Mouse (Mus musculus) forebrain, embryonic 13.5 days (tissue): ENCODE data around the gene Sema3a. TPM values are rescaled to one million over a fixed set of nuclear protein-coding genes. Genes with fewer than 3 reads are reported as not detected.
"Not testable (repeated sequence)": the region's sequence is repeated elsewhere in the genome, so short reads cannot be mapped to it uniquely, and the experiment has no call there.

Experiments
- ATAC-seq: fragments of 200-750 bp; cut with Nextera tagmentation; 2 replicates; pipeline ENCODE4 v1.8.0; 2017
- H3K27ac ChIP-seq: fragments of 300-500 bp; sonication (generic); 2 replicates; pipeline ENCODE4 v1.5.1; 2015; ENCODE audit warnings: inconsistent platforms, mild to moderate bottlenecking, moderate library complexity
- H3K27me3 ChIP-seq: fragments of 300-500 bp; sonication (generic); 2 replicates; pipeline ENCODE4 v1.6.1; 2015; ENCODE audit warnings: mild to moderate bottlenecking, inconsistent platforms
- H3K36me3 ChIP-seq: fragments of 300-500 bp; sonication (generic); 2 replicates; pipeline ENCODE4 v1.6.1; 2015; ENCODE audit warnings: mild to moderate bottlenecking, inconsistent platforms; ENCODE audit not compliant: poor library complexity, severe bottlenecking
- H3K4me1 ChIP-seq: fragments of 300-500 bp; sonication (generic); 2 replicates; pipeline ENCODE4 v1.6.1; 2015; ENCODE audit warnings: inconsistent platforms
- H3K4me2 ChIP-seq: fragments of 300-500 bp; sonication (generic); 2 replicates; pipeline ENCODE4 v1.6.1; 2015; ENCODE audit warnings: inconsistent platforms, mild to moderate bottlenecking, moderate library complexity
- H3K4me3 ChIP-seq: fragments of 300-500 bp; sonication (generic); 2 replicates; pipeline ENCODE4 v1.5.1; 2015; ENCODE audit warnings: mild to moderate bottlenecking, inconsistent platforms
- H3K9ac ChIP-seq: fragments of 300-500 bp; sonication (generic); 2 replicates; pipeline ENCODE4 v1.6.1; 2015; ENCODE audit warnings: mild to moderate bottlenecking, inconsistent platforms
- H3K9me3 ChIP-seq: fragments of 300-500 bp; sonication (generic); replicated peaks from 2 replicates; pipeline ENCODE4 v1.6.1; 2016; ENCODE audit warnings: inconsistent platforms
- WGBS: fragments of 180-500 bp; shearing (Covaris S2); methylation state at CpG from one replicate; pipeline ENCODE4 v1.1.7; 2015; 5-methylcytosine and 5-hydroxymethylcytosine counted together
- polyA plus RNA-seq: library from polyadenylated mRNA; unstranded; fragments of >200 nt; fragmentation: Nextera tagmentation; extraction: Ambion mirVana; gene quantifications from 2 replicates; pipeline ENCODE4 v1.2.1, GENCODE M21; 2015

Sema3a gene
- polyA plus RNA-seq, 1 experiment from 2014 or later = 13.2 TPM

GRCm38 (mm10) chr5:13441112-13441511 lies 315.9 kb downstream of the Sema3a start:
- Histone ChIP-seq H3K27me3 (no peaks in the 10 kb centered on the region), H3K27ac (no peak overlapping the region), H3K36me3 (no peaks in the 10 kb centered on the region), H3K4me2 (no peak overlapping the region), H3K4me3 (no peak overlapping the region), H3K9ac (no peak overlapping the region), H3K9me3 (no peaks in the 10 kb centered on the region), H3K4me1 (0 out of 2 replicates have a peak, but pooled peaks cover 4% of the 10 kb centered on the region)
- peak; percentile 59; the same call in 1 of the 2 replicates for ATAC-seq

DNA sequence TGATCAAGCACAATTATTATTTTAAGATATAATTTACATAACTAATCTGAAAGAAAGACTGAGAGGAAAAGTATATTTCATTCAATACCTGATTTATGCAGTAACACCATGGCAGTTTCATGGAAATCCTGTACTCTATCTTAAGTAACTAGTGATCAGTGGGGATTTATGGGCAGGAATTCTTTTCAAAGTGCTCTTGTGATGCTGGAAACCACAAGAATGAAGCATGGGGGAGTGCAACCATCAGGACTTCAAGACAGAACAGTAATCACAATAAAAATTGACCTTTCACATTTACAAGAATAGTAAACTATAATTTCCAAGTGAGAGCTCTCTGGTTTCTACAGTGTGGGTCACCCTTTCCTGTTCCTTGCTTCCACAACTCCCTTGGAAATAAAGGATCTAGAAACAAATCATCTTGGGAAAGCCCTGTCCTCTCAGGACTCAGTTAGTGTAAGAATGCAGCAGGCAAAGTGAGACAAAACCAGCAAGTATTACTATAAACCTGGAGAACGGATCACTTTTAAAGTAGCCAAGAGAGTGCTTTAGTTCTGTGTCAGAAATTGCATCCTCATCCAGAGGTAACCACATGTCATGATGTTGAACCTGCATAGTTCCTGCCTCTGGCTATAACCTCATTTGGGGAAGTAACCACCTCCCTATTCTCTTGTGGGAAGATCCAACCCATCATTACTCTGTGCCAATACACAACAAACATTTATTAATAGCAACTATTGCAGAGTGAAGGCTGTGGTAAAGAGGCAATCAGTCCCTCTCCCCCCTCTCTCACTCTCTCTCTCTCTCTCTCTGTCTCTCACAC lies 335.2 kb downstream of the Sema3a start:
- H3K4me2 ChIP-seq = no peak overlapping the region
- 83% methylated on average over 1 of the region's 1 CpGs for WGBS

DNA sequence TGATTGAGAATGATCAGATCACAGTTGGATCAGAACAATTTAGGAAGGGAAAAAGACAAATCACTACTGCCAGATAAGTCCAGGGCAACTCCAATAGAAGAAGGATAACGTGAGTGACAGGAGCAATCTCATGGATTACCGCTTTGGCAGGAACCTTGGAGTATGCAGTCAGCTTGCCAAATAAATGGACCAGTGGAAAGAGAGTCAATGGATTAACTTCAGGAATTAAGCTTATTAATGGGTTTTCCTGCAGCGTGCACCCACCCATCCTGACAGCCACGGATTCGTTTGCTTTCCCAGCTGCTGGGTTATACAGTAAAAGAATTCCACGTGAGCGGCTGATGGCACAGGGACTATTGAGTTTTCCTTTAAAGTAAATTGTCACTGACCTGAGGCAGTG lies 343.6 kb downstream of the Sema3a start:
- WGBS = 33% methylated on average over 7 of the region's 7 CpGs
- no peak for ATAC-seq
- Histone ChIP-seq H3K9ac (no peak overlapping the region), H3K4me1 (peaks cover 27% of the 10 kb centered on the region), H3K4me2 (no peak overlapping the region), H3K27me3 (no peaks in the 10 kb centered on the region), H3K9me3 (no peaks in the 10 kb centered on the region), H3K36me3 (no peaks in the 10 kb centered on the region), H3K27ac (no peak overlapping the region), H3K4me3 (no peak overlapping the region)

More for the DNA sequence above, 335.2 kb downstream of the Sema3a start:
- no peaks in the 10 kb centered on the region for H3K9me3 ChIP-seq
- no peaks in the 10 kb centered on the region for H3K27me3 ChIP-seq
- no peaks in the 10 kb centered on the region for H3K4me1 ChIP-seq
- no peak overlapping the region for H3K27ac ChIP-seq
- H3K4me3 ChIP-seq = no peak overlapping the region
- H3K9ac ChIP-seq = no peak overlapping the region
- 0 out of 2 replicates have a peak, but pooled peaks cover 4% of the 10 kb centered on the region for H3K36me3 ChIP-seq
- ATAC-seq = no peak

GRCm38 (mm10) chr5:13469401-13469800 lies 344.2 kb downstream of the Sema3a start:
- H3K9ac ChIP-seq = no peak overlapping the region
- no peak for ATAC-seq
- H3K27ac ChIP-seq = peak overlapping the region; percentile 37; the same call in 1 of the 2 replicates
- H3K4me3 ChIP-seq = no peak overlapping the region
- 61% methylated on average over 5 of the region's 5 CpGs for WGBS
- no peaks in the 10 kb centered on the region for H3K27me3 ChIP-seq
- H3K4me2 ChIP-seq = peak overlapping the region; percentile 23
- no peaks in the 10 kb centered on the region for H3K9me3 ChIP-seq
- H3K36me3 ChIP-seq = no peaks in the 10 kb centered on the region
- peaks cover 27% of the 10 kb centered on the region for H3K4me1 ChIP-seq

DNA sequence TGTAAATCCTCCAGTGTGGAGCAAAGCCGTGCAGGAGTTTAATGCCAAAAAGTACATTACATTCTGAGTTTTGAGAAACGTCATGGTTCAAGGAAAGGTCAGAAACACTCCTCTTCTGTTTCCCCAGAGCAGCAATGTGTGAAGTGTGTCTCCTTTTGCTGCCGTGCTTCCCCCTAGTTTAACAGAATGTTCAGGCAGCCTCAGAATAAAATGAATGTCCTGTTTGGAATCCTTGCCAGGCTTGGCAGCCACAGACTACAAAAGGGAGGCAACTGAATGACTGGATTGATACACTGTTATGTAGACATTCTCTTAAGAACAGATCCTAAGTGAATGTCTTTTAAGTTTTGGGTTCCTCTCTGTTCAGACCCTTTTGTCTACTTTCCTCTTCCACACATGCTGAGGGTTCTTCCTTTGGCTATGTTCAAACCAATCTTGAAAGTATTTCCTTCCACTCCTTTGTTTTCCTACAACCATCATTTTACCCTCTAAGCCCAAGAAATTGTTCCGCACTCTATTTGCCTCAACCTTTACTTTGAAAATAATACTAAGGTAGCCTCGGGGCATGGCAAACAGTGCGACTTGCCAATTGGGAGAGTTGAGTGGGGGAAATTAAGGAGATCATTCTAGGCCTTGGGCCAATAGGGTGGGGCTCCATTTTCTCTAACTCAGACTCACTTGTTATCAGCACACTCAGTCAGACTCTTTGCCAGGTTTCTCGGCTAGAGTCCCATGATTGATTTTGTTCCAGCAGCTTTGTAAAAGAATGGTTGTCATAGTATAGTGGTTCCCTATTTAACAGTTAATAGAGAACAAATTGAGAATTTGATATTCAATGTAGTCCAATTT lies 345.1 kb downstream of the Sema3a start:
- H3K9ac ChIP-seq = no peak overlapping the region
- H3K9me3 ChIP-seq = no peaks in the 10 kb centered on the region
- H3K27me3 ChIP-seq = no peaks in the 10 kb centered on the region
- no peaks in the 10 kb centered on the region for H3K36me3 ChIP-seq
- no peak overlapping the region for H3K4me3 ChIP-seq
- peak overlapping the region; percentile 37 for H3K27ac ChIP-seq
- peak; percentile 90 for ATAC-seq
- peak overlapping the region; percentile 23 for H3K4me2 ChIP-seq
- peaks cover 27% of the 10 kb centered on the region for H3K4me1 ChIP-seq
- 43% methylated on average over 7 of the region's 7 CpGs for WGBS

DNA sequence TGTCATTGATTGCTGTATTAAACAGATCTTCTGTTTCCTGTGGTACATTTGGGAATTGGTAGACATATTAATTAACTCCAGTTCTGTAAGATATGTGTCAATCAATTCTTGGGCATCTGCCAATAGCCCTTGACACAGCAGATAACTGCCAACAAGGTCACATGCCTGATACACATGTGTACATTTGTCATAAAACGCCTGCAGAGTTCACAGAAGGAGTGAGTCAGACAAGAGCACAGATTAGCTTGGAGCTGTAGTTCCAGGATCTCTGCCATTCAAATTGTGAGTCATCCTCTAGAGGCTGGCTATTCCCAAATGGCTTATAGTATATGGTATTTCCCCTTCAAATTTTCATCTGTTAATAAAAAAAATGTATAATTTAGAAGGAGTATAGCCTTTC lies 352.4 kb downstream of the Sema3a start:
- 60% methylated on average over 1 of the region's 1 CpGs for WGBS

GRCm38 (mm10) chr5:13488671-13489070 lies 363.5 kb downstream of the Sema3a start:
- no peak overlapping the region for H3K4me3 ChIP-seq
- H3K4me1 ChIP-seq = no peaks in the 10 kb centered on the region
- ATAC-seq = no peak
- no peak overlapping the region for H3K27ac ChIP-seq
- no peaks in the 10 kb centered on the region for H3K27me3 ChIP-seq
- no peaks in the 10 kb centered on the region for H3K36me3 ChIP-seq
- WGBS = 89% methylated on average over 2 of the region's 2 CpGs
- H3K9ac ChIP-seq = no peak overlapping the region
- no peaks in the 10 kb centered on the region for H3K9me3 ChIP-seq
- no peak overlapping the region for H3K4me2 ChIP-seq

More for the DNA sequence above, 352.4 kb downstream of the Sema3a start:
- peak; percentile 61 for ATAC-seq
- H3K4me1 ChIP-seq = no peaks in the 10 kb centered on the region
- no peak overlapping the region for H3K9ac ChIP-seq
- no peaks in the 10 kb centered on the region for H3K27me3 ChIP-seq
- no peaks in the 10 kb centered on the region for H3K36me3 ChIP-seq
- no peaks in the 10 kb centered on the region for H3K9me3 ChIP-seq
- no peak overlapping the region for H3K27ac ChIP-seq
- no peak overlapping the region for H3K4me2 ChIP-seq
- H3K4me3 ChIP-seq = no peak overlapping the region

DNA sequence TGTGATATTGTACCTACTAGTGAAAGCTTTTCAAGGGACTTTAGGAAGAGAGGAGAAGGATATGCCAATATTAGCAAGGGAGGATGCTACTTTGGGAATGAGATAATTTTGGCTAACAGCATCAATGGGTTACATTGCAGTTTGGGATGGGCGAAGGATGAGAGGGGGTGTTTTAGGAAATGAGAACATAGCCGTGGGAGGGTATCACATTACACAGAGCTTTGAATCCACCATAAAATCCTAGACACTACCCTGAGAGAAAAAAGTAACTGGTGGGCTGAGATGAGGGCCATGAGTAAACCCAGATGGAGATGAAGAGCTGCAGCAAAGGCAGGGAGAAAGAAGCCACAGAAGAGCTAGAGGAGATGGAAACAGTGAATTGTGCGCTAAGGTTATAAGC lies 370.8 kb downstream of the Sema3a start:
- not testable (repeated sequence) for H3K4me2 ChIP-seq, H3K27ac ChIP-seq, H3K4me3 ChIP-seq, H3K9me3 ChIP-seq, ATAC-seq, H3K9ac ChIP-seq, H3K36me3 ChIP-seq, H3K4me1 ChIP-seq, H3K27me3 ChIP-seq
- 92% methylated on average over 3 of the region's 3 CpGs for WGBS

DNA sequence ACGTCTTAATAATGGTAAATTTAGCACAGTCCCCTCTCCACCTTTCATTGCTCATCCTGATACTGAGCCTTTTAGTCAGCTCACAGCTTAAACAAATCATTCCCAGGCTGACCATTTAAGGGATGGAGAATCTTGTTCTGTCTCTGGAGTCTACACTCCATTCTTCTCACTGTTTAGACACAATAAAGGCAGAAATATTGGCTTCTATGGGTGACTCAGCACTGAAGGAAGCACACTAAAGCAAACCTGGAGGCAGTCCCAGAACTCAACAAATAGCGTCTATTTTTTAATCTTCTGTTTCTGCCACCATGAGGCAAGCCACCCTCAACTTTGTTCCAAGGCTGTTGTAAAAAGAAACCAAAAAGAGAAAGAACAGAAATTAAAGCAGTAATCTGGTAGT lies 374.6 kb downstream of the Sema3a start:
- no peak overlapping the region for H3K4me3 ChIP-seq
- no peaks in the 10 kb centered on the region for H3K9me3 ChIP-seq
- H3K27ac ChIP-seq = no peak overlapping the region
- H3K36me3 ChIP-seq = no peaks in the 10 kb centered on the region
- H3K27me3 ChIP-seq = no peaks in the 10 kb centered on the region
- WGBS = 84% methylated on average over 2 of the region's 2 CpGs
- no peak overlapping the region for H3K4me2 ChIP-seq
- no peak overlapping the region for H3K9ac ChIP-seq
- no peak for ATAC-seq
- no peaks in the 10 kb centered on the region for H3K4me1 ChIP-seq

GRCm38 (mm10) chr5:13505839-13506499 lies 380.8 kb downstream of the Sema3a start:
- ATAC-seq = no peak
- Histone ChIP-seq H3K9ac (no peak overlapping the region), H3K4me3 (no peak overlapping the region), H3K27me3 (no peaks in the 10 kb centered on the region), H3K36me3 (no peaks in the 10 kb centered on the region), H3K4me1 (no peaks in the 10 kb centered on the region), H3K9me3 (no peaks in the 10 kb centered on the region), H3K27ac (no peak overlapping the region), H3K4me2 (no peak overlapping the region)
- WGBS = 74% methylated on average over 4 of the region's 4 CpGs

DNA sequence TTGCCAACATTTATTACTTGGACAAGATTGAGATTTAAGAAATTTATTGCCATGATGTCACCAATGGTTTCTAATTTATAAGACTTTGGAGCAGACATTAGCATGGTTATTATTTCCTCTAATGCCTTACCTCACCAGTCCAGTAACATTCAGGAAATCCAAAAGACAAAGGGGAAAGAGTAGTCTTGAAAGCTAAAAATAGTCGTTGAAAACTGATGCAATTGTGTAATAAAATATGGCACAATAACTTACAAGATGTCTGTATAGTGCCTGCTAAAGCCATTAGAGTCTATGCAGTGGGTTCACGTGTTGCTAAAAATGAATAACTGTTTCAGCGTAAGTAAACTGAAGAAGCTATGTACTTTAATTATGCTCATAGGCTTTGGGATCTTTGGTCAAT lies 383.9 kb downstream of the Sema3a start:
- no peak overlapping the region for H3K4me2 ChIP-seq
- no peak overlapping the region for H3K27ac ChIP-seq
- no peaks in the 10 kb centered on the region for H3K9me3 ChIP-seq
- no peak overlapping the region for H3K9ac ChIP-seq
- no peaks in the 10 kb centered on the region for H3K27me3 ChIP-seq
- no peak overlapping the region for H3K4me3 ChIP-seq
- no peaks in the 10 kb centered on the region for H3K36me3 ChIP-seq
- no peaks in the 10 kb centered on the region for H3K4me1 ChIP-seq
- 86% methylated on average over 3 of the region's 3 CpGs for WGBS
- ATAC-seq = no peak

- H3K36me3 ChIP-seq = no peaks in the 10 kb centered on the region
- H3K9me3 ChIP-seq = no peaks in the 10 kb centered on the region
- no peak overlapping the region for H3K4me2 ChIP-seq
- H3K4me1 ChIP-seq = no peaks in the 10 kb centered on the region
- H3K4me3 ChIP-seq = no peak overlapping the region
- no peaks in the 10 kb centered on the region for H3K27me3 ChIP-seq
- no peak overlapping the region for H3K27ac ChIP-seq
- WGBS = 92% methylated on average over 4 of the region's 4 CpGs
- no peak overlapping the region for H3K9ac ChIP-seq
- ATAC-seq = no peak
Measured at GRCm38 (mm10) chr5:13517018-13517417, 391.8 kb downstream of the Sema3a start.
